Mouse (Mus musculus) ES-E14 (cell line): ENCODE measurements at regions not wholly inside any gene's neighbourhood (a gene's known extent, or its start where the extent isn't known, plus 50 kb on each side); places are given as distances from the start of the nearest gene placed in this dataset.

ENCODE experiments used
- DNase-seq: peaks from one replicate; pipeline ENCODE4 v3.0.0-alpha.2; 2013; ENCODE audit warnings: low read depth, low spot score
- H3K27ac ChIP-seq: 2 replicates; pipeline ENCODE4 v1.5.1; 2012; ENCODE audit warnings: low read depth, mild to moderate bottlenecking, low read length, moderate library complexity, mixed read lengths; ENCODE audit not compliant: poor library complexity, insufficient read depth, severe bottlenecking
- H3K36me3 ChIP-seq: 2 replicates; pipeline ENCODE4 v1.6.1; 2012; ENCODE audit warnings: mild to moderate bottlenecking, low read length, moderate library complexity, mixed read lengths; ENCODE audit not compliant: control insufficient read depth, poor library complexity, insufficient read depth, severe bottlenecking
- H3K4me1 ChIP-seq, 2 experiments: fragments of 150-350 bp in 1 of 2; sonication (generic) in 1 of 2; 2 replicates each; pipeline ENCODE4 v1.6.1; 2012; ENCODE audit warnings: low read length in 2 of 2, mild to moderate bottlenecking in 1 of 2, mixed read lengths in 1 of 2; ENCODE audit not compliant: control insufficient read depth in 2 of 2, insufficient read depth in 2 of 2, poor library complexity in 1 of 2
- H3K4me3 ChIP-seq, 2 experiments: fragments of 150-350 bp in 1 of 2; sonication (generic) in 1 of 2; 2 replicates each; pipeline ENCODE4 v1.5.1; 2012; ENCODE audit warnings: low read length in 2 of 2, low read depth in 1 of 2, mild to moderate bottlenecking in 1 of 2, mixed read lengths in 1 of 2; ENCODE audit not compliant: insufficient read depth in 1 of 2, poor library complexity in 1 of 2, severe bottlenecking in 1 of 2
- H3K9ac ChIP-seq: 2 replicates; pipeline ENCODE4 v1.6.1; 2012; ENCODE audit warnings: low read depth, mild to moderate bottlenecking, low read length, mixed read lengths; ENCODE audit not compliant: poor library complexity, insufficient read depth, severe bottlenecking
- H3K9me3 ChIP-seq: fragments of 150-350 bp; sonication (generic); 2 replicates; pipeline ENCODE4 v1.6.1; 2012; ENCODE audit warnings: low read depth, mild to moderate bottlenecking, low read length; ENCODE audit not compliant: control insufficient read depth, insufficient read depth
- CHD2 ChIP-seq: IDR thresholded peaks from 2 replicates; pipeline ENCODE4 v1.6.1; 2014; ENCODE audit warnings: mild to moderate bottlenecking, low read depth, low read length, inconsistent platforms
- HCFC1 ChIP-seq: IDR thresholded peaks from 2 replicates; pipeline ENCODE4 v1.6.1; 2012; ENCODE audit warnings: low read length, inconsistent platforms, borderline replicate concordance; ENCODE audit not compliant: insufficient read depth
- MAFK ChIP-seq: IDR thresholded peaks from 2 replicates; pipeline ENCODE4 v1.6.1; 2014; ENCODE audit warnings: mild to moderate bottlenecking, low read depth, low read length, inconsistent platforms; ENCODE audit not compliant: insufficient read depth
- ZC3H11A ChIP-seq: IDR thresholded peaks from 2 replicates; pipeline ENCODE4 v1.6.1; 2012; ENCODE audit warnings: low read depth, mild to moderate bottlenecking, inconsistent platforms, low read length, borderline replicate concordance
- ZNF384 ChIP-seq: IDR thresholded peaks from 2 replicates; pipeline ENCODE4 v1.6.1; 2012; ENCODE audit warnings: low read depth, low read length, inconsistent platforms
- in situ Hi-C, 2 experiments: fragments of 600-800 bp; cut with MboI; formaldehyde crosslinking; loops; one replicate each; pipeline ENCODE4 v1.15.1; 2025; ENCODE audit warnings: low sequenced_read_pairs in 2 of 2, inconsistent platforms in 1 of 2; ENCODE audit not compliant: unreplicated experiment in 2 of 2

DNA sequence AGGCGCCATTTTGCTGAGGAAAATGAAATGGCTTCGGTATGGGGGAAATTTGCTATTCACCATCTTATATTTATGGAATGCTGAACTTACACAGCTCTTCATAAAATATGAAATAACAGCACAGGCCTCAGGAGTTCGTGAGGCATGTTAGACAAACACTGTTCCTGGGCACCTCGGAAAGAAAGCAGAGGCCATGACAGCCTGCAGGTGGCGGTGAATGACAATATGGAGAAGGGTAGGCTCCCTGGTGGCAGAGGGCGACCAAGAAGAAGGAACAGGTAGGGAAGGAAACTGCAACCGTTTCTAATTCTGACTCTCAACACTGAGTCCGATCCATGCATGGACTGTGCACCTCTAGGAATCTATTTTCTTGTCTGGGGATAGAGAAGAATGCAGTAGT, 553.6 kb upstream of the Tmpo start:
- no peak overlapping the region for H3K9ac ChIP-seq
- H3K4me3 ChIP-seq: no peak overlapping the region
- H3K27ac ChIP-seq: no peak overlapping the region
- no peaks in the 10 kb centered on the region for H3K9me3 ChIP-seq
- in situ Hi-C loops: no loop called here
- no peaks in the 10 kb centered on the region for H3K36me3 ChIP-seq
- no peak for DNase-seq
- no peaks in the 10 kb centered on the region for H3K4me1 ChIP-seq
- TF ChIP-seq ZC3H11A: no peak
- TF ChIP-seq MAFK: no peak
- TF ChIP-seq HCFC1: no peak
- TF ChIP-seq ZNF384: no peak
- no peak for TF ChIP-seq CHD2

DNA sequence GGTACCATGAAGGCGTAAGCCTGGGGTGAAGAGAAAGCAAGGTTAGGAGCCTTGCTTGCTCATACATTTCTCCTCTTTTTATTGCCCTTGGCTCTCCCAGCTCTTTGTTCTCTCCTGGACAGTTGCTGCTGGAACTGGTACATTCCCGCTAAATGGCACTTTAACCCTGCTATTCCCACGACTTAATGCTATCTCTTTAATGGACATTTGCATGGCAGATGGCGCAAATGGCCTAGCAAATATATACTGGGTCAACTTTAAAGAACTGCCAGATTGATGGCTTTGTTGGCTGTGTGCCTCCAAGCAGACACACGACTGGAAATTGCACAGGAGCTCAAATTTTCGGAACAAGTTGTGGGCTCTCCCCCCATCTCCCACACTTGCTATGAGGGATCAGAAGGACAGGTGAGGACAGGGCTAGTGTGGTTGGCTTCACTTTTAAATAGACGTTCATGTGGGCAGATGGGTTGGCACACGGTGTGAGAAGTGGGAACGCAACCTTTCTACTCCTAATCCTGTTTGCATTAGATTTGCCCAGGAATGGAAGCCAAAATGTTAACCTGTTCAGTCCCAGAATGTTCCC, 551.0 kb upstream of the Tmpo start:
- no peaks in the 10 kb centered on the region for H3K4me1 ChIP-seq
- no peak for DNase-seq
- in situ Hi-C loops: no loop called here
- no peak overlapping the region for H3K27ac ChIP-seq
- no peaks in the 10 kb centered on the region for H3K36me3 ChIP-seq
- TF ChIP-seq ZC3H11A (no peak), HCFC1 (no peak), MAFK (no peak), CHD2 (no peak), ZNF384 (no peak)
- no peak overlapping the region for H3K9ac ChIP-seq
- no peak overlapping the region for H3K4me3 ChIP-seq
- H3K9me3 ChIP-seq: no peaks in the 10 kb centered on the region

DNA sequence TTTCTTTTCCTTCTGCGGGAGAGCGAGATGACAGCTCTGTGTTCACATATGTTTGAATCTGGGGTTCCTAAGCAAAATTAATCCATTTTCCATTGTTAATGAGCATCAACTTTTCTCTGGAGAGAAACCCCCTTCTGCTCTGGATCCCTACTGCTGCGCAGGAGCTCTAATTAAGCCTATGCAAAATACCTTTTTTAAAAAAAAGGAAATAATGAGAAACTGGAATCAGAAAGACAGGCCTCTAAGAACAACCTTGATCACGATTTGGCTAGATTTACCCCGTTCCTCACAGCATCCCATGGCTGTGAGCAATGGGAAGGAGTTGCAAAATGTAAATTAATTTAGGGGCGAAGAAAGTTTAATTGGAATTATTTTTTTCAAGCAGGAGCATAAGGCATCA, 548.9 kb upstream of the Tmpo start:
- in situ Hi-C loops: no loop called here
- TF ChIP-seq ZNF384: no peak
- no peak for TF ChIP-seq ZC3H11A
- no peak for TF ChIP-seq CHD2
- TF ChIP-seq MAFK: no peak
- TF ChIP-seq HCFC1: no peak
- no peak overlapping the region for H3K4me3 ChIP-seq
- H3K9ac ChIP-seq: no peak overlapping the region
- no peaks in the 10 kb centered on the region for H3K36me3 ChIP-seq
- no peaks in the 10 kb centered on the region for H3K9me3 ChIP-seq
- no peaks in the 10 kb centered on the region for H3K4me1 ChIP-seq
- H3K27ac ChIP-seq: no peak overlapping the region
- no peak for DNase-seq

DNA sequence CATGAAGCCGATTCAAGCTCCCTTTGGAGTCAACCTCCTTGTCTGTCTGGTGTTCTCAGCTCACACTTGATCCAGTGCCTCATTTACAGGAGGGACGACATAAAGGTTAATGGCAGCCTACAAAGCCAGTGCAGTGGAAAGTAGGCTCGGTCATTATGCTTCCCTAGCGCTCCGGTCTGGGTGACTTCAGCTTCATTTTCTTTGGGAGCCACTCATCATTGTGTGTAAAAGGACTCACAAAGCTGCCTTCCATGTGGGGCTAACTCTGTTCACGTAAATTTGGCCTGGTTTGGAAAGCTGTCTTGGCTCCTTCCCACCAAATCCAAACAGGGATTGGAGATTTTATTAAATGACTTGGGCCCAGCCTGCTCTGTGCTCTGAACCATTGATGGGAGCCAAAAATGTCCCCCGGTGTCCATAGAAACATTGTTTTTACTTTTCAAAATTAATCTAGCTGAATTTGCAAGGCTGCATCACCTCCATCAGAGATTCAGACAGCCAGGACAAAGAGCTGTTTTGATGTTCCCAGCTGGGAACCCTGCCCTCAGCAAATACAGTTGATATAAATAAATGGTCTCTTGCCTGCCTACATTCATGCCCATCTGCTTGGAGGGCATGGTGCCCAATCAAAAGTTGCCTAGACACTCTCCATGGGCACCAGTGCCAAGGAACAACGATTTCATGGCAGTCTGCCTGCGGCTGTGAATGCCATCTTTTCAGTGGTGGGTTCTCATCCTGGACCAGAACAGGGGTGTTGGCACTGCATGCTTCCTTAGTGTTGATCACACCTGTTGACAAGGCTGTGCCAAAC, 538.7 kb upstream of the Tmpo start:
- in situ Hi-C loops: no loop called here
- Histone ChIP-seq H3K4me3 (no peak overlapping the region), H3K36me3 (no peaks in the 10 kb centered on the region), H3K4me1 (no peaks in the 10 kb centered on the region), H3K9me3 (no peaks in the 10 kb centered on the region), H3K9ac (no peak overlapping the region), H3K27ac (no peak overlapping the region)
- no peak for TF ChIP-seq HCFC1
- no peak for TF ChIP-seq ZNF384
- TF ChIP-seq ZC3H11A: no peak
- no peak for TF ChIP-seq CHD2
- TF ChIP-seq MAFK: no peak
- DNase-seq: no peak

DNA sequence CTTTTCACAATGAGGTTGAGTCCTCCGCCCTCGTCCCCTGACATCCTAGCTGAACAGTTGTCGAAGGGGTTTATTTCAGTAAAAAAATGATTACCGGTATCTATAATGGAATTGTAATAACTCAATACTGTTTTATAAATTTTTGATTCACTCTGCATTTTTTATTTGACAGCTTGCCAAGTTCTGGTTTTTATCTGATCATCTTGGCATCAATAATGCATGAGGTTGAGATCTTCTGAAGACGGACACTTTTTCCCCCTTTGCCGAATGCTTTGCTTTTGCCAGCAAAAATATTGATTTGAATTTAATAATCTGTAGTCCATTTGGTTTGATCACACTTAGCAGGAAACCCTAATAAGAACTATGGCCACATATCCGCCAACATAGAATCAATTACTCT, 535.5 kb upstream of the Tmpo start:
- H3K4me3 ChIP-seq: no peak overlapping the region
- H3K4me1 ChIP-seq: no peaks in the 10 kb centered on the region
- no peaks in the 10 kb centered on the region for H3K9me3 ChIP-seq
- DNase-seq: no peak
- H3K27ac ChIP-seq: no peak overlapping the region
- in situ Hi-C loops: no loop called here
- TF ChIP-seq MAFK (no peak), ZNF384 (no peak), ZC3H11A (no peak), CHD2 (no peak), HCFC1 (no peak)
- no peaks in the 10 kb centered on the region for H3K36me3 ChIP-seq
- H3K9ac ChIP-seq: no peak overlapping the region
